Mouse (Mus musculus): ENCODE data around the gene Morc3.

GRCm38 (mm10) chr16:93893285-93893684 is 61.4 kb downstream of the Morc3 start:
- no peak for TF ChIP-seq EP300 (IDR thresholded peaks at IDR 0.05; ENCODE audit: low read depth)
- no peak for TF ChIP-seq CTCF (IDR thresholded peaks at IDR 0.05; ENCODE audit: low read depth)
